Mouse (Mus musculus): ENCODE data around the gene Strip1. TPM values are rescaled to one million over a fixed set of nuclear protein-coding genes. Genes with fewer than 3 reads are reported as not detected.

The Strip1 gene
- polyA plus RNA-seq (2014; fragmentation: Illumina TruSeq; extraction: RNeasy Lipid Tissue Mini Kit (QIAGEN cat#74804); ENCODE audit: insufficient read depth, low read depth, low replicate concordance) = 14.8 TPM

GRCm38 (mm10) chr3:107631523-107631958 lies at the start of gene Strip1:
TSS of gene Strip1 (minus strand) at chr3:107631694.

GRCm38 (mm10) chr3:107630682-107631522 lies 592 bp downstream of the Strip1 start, which contains the start of gene Gm10961:
TSS of gene Gm10961 (plus strand) at chr3:107631322.

GRCm38 (mm10) chr3:107594662-107595263 lies 36.7 kb downstream of the Strip1 start, which contains the start of gene Alx3:
TSS of gene Alx3 (plus strand) at chr3:107595031.

Other genes with a start within 250 kb of the Strip1 start
- 0.08 TPM for gene Kcnc4, start 172.1 kb downstream of the Strip1 start, polyA plus RNA-seq (2014; fragmentation: Illumina TruSeq; extraction: RNeasy Lipid Tissue Mini Kit (QIAGEN cat#74804); ENCODE audit: insufficient read depth, low read depth, low replicate concordance)
- gene Slc6a17, start 113.7 kb downstream of the Strip1 start, polyA plus RNA-seq (2014; fragmentation: Illumina TruSeq; extraction: RNeasy Lipid Tissue Mini Kit (QIAGEN cat#74804); ENCODE audit: insufficient read depth, low read depth, low replicate concordance) = 0.85 TPM
- gene Ubl4b, start 76.6 kb downstream of the Strip1 start, polyA plus RNA-seq (2014; fragmentation: Illumina TruSeq; extraction: RNeasy Lipid Tissue Mini Kit (QIAGEN cat#74804); ENCODE audit: insufficient read depth, low read depth, low replicate concordance) = not detected
- gene Alx3, start 36.7 kb downstream of the Strip1 start, polyA plus RNA-seq (2014; fragmentation: Illumina TruSeq; extraction: RNeasy Lipid Tissue Mini Kit (QIAGEN cat#74804); ENCODE audit: insufficient read depth, low read depth, low replicate concordance) = not detected
- not detected for gene Gm10961, start 372 bp downstream of the Strip1 start, polyA plus RNA-seq (2014; fragmentation: Illumina TruSeq; extraction: RNeasy Lipid Tissue Mini Kit (QIAGEN cat#74804); ENCODE audit: insufficient read depth, low read depth, low replicate concordance)
- 30.2 TPM for gene Ahcyl1, start 64.9 kb upstream of the Strip1 start, polyA plus RNA-seq (2014; fragmentation: Illumina TruSeq; extraction: RNeasy Lipid Tissue Mini Kit (QIAGEN cat#74804); ENCODE audit: insufficient read depth, low read depth, low replicate concordance)
- gene Csf1, start 128.8 kb upstream of the Strip1 start, polyA plus RNA-seq (2014; fragmentation: Illumina TruSeq; extraction: RNeasy Lipid Tissue Mini Kit (QIAGEN cat#74804); ENCODE audit: insufficient read depth, low read depth, low replicate concordance) = 14.3 TPM
- gene Eps8l3, start 245.5 kb upstream of the Strip1 start, polyA plus RNA-seq (2014; fragmentation: Illumina TruSeq; extraction: RNeasy Lipid Tissue Mini Kit (QIAGEN cat#74804); ENCODE audit: insufficient read depth, low read depth, low replicate concordance) = not detected